Mouse (Mus musculus): ENCODE results near the gene Insl5.

DNA sequence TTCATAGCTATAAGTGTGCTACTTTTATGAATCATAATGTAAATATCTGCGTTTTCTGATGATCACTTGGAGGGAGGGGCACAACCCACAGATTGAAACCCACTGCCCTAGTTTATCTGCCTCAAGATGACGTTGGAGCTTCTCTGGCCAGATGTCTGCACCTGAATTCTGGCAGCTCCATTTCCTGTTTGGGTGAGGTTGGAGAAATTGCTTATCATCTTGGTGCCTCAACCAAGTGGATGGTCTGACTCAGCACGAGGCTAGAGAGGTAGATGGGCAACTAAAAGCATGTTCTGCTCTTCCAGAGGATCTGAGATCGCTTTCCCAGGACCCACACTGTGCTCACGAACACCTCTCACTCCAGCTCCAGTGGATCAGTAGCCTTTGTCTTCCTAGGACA is 38.3 kb upstream of the Insl5 start:
- TF ChIP-seq CTCF (IDR thresholded peaks at IDR 0.05) (no peak), POLR2A (IDR thresholded peaks at IDR 0.05; ENCODE audit: insufficient read depth, low read depth, low read length) (no peak)

Data from heart, adult 2 months (tissue).